8 mouse cellular contexts compared by ENCODE assay signal in genomic region chr11:34008702-34009101, GRCm38 (mm10). TPM values are rescaled to one million over a fixed set of nuclear protein-coding genes. Genes with fewer than 3 reads are reported as not detected.
DNase-seq lines count a peak whose midpoint lies in the region; ATAC-seq lines count a peak whose summit lies in the region.

No protein-coding gene starts in this region.

- no peak overlapping the region for H3K27ac ChIP-seq in hindbrain, embryonic 11.5 days (ENCODE audit: low read depth, low read length)
- H3K27ac ChIP-seq in hindbrain, embryonic 12.5 days = no peak overlapping the region
- peak overlapping the region; percentile 68 for H3K27ac ChIP-seq in liver, embryonic 13.5 days

- no peak overlapping the region for H3K4me3 ChIP-seq in hindbrain, embryonic 11.5 days (ENCODE audit: low read depth, low read length)
- no peak overlapping the region for H3K4me3 ChIP-seq in hindbrain, embryonic 12.5 days
- H3K4me3 ChIP-seq in liver, embryonic 13.5 days (replicated peaks) = peak overlapping the region; percentile 21

- no peaks in the 10 kb centered on the region for H3K27me3 ChIP-seq in hindbrain, embryonic 11.5 days (ENCODE audit: control insufficient read depth, insufficient read depth, low read length)
- no peaks in the 10 kb centered on the region for H3K27me3 ChIP-seq in hindbrain, embryonic 12.5 days
- H3K27me3 ChIP-seq in liver, embryonic 13.5 days = no peaks in the 10 kb centered on the region

- no peak overlapping the region for H3K9ac ChIP-seq in hindbrain, embryonic 11.5 days (ENCODE audit: low read depth, low read length)
- no peak overlapping the region for H3K9ac ChIP-seq in hindbrain, embryonic 12.5 days
- H3K9ac ChIP-seq in liver, embryonic 13.5 days = peak overlapping the region; percentile 46

- no peak overlapping the region for H3K4me2 ChIP-seq in hindbrain, embryonic 11.5 days (replicated peaks; ENCODE audit: low read depth, low read length)
- no peak overlapping the region for H3K4me2 ChIP-seq in hindbrain, embryonic 12.5 days (replicated peaks)
- peak overlapping the region; percentile 63 for H3K4me2 ChIP-seq in liver, embryonic 13.5 days

- no peaks in the 10 kb centered on the region for H3K36me3 ChIP-seq in hindbrain, embryonic 11.5 days (ENCODE audit: control insufficient read depth, insufficient read depth, low read length)
- H3K36me3 ChIP-seq in hindbrain, embryonic 12.5 days = no peaks in the 10 kb centered on the region
- no peaks in the 10 kb centered on the region for H3K36me3 ChIP-seq in liver, embryonic 13.5 days

- ATAC-seq in hindbrain, embryonic 11.5 days (ENCODE audit: low FRiP score) = no peak
- ATAC-seq in hindbrain, embryonic 12.5 days (ENCODE audit: low FRiP score) = no peak
- peak; percentile 45; the same call in 1 of the 2 replicates for ATAC-seq in erythroid progenitor cell, adult 5-6 weeks (replicated peaks; ENCODE audit: low FRiP score, poor library complexity, severe bottlenecking)
- peak; percentile 63 for ATAC-seq in liver, embryonic 13.5 days (ENCODE audit: low read depth)

- 52% methylated on average over 9 of the region's 9 CpGs for WGBS in hindbrain, embryonic 11.5 days
- WGBS in hindbrain, embryonic 12.5 days = 50% methylated on average over 9 of the region's 9 CpGs
- WGBS in liver, embryonic 13.5 days (ENCODE audit: insufficient replicate concordance) = 8% methylated on average over 9 of the region's 9 CpGs

- no peaks in the 10 kb centered on the region for H3K4me1 ChIP-seq in hindbrain, embryonic 11.5 days (replicated peaks; ENCODE audit: control insufficient read depth, insufficient read depth, low read length)
- no peaks in the 10 kb centered on the region for H3K4me1 ChIP-seq in hindbrain, embryonic 12.5 days
- H3K4me1 ChIP-seq in liver, embryonic 13.5 days (replicated peaks) = peaks cover 15% of the 10 kb centered on the region

- peak; percentile 64 for DNase-seq in hindbrain, embryonic 11.5 days (ENCODE audit: low spot score)
- DNase-seq in adrenal gland, postnatal 10 days = peak; percentile 62
- DNase-seq in kidney, adult 9 months = peak; percentile 51
- DNase-seq in liver, embryonic 13.5 days = peak; percentile 46
- peak; percentile 92 for DNase-seq in naive thymus-derived CD4-positive, alpha-beta T cell, adult 2 months (ENCODE audit: low read depth)
- DNase-seq in thymus, adult 18-20 months = peak; percentile 60 to 80

- no peaks in the 10 kb centered on the region for H3K9me3 ChIP-seq in hindbrain, embryonic 11.5 days (ENCODE audit: control insufficient read depth, low read length)
- H3K9me3 ChIP-seq in hindbrain, embryonic 12.5 days (replicated peaks) = no peaks in the 10 kb centered on the region
- no peaks in the 10 kb centered on the region for H3K9me3 ChIP-seq in liver, embryonic 13.5 days (replicated peaks)

RNA-seq across cellular contexts. Expression of gene Kcnip1, which starts 15.8 kb away (rescaled TPM):
- polyA plus RNA-seq in hindbrain, embryonic 11.5 days (2014; fragmentation: Nextera tagmentation; extraction: Ambion mirVana) = 14.4 and 15.5 TPM in 2 replicates
- 31.4 and 32.1 TPM in 2 replicates for polyA plus RNA-seq in hindbrain, embryonic 12.5 days (2016; fragmentation: Nextera tagmentation; extraction: Ambion mirVana)
- total RNA-seq in adrenal gland, postnatal 10 days (2021) = 1 to 10 TPM; 3.9 to 4.8 TPM
- not detected in 2 replicates for total RNA-seq in erythroid progenitor cell, adult 5-6 weeks (2015; ENCODE audit: low replicate concordance)
- total RNA-seq in erythroid progenitor cell, adult 5-6 weeks (2017; ENCODE audit: low replicate concordance) = not detected in 2 replicates
- 0.35 and 0.39 TPM in 2 replicates for polyA plus RNA-seq in liver, embryonic 13.5 days (2015; fragmentation: Nextera tagmentation; extraction: Ambion mirVana)

RNA-seq across cellular contexts. Expression of gene Lcp2, which starts 38.0 kb away (rescaled TPM):
- 2.4 and 2.8 TPM in 2 replicates for polyA plus RNA-seq in hindbrain, embryonic 11.5 days (2014; fragmentation: Nextera tagmentation; extraction: Ambion mirVana)
- polyA plus RNA-seq in hindbrain, embryonic 12.5 days (2016; fragmentation: Nextera tagmentation; extraction: Ambion mirVana) = 1.8 TPM in 2 replicates
- 1 to 10 TPM; 5.0 to 5.5 TPM for total RNA-seq in adrenal gland, postnatal 10 days (2021)
- total RNA-seq in erythroid progenitor cell, adult 5-6 weeks (2015; ENCODE audit: low replicate concordance) = 40.0 and 41.9 TPM in 2 replicates
- 8.9 and 16.0 TPM in 2 replicates for total RNA-seq in erythroid progenitor cell, adult 5-6 weeks (2017; ENCODE audit: low replicate concordance)
- polyA plus RNA-seq in liver, embryonic 13.5 days (2015; fragmentation: Nextera tagmentation; extraction: Ambion mirVana) = 7.5 and 8.8 TPM in 2 replicates

RNA-seq across cellular contexts. Expression of gene Kcnmb1, which starts 45.9 kb away (rescaled TPM):
- polyA plus RNA-seq in hindbrain, embryonic 11.5 days (2014; fragmentation: Nextera tagmentation; extraction: Ambion mirVana) = 0.20 and 0.22 TPM in 2 replicates
- 0.55 and 0.66 TPM in 2 replicates for polyA plus RNA-seq in hindbrain, embryonic 12.5 days (2016; fragmentation: Nextera tagmentation; extraction: Ambion mirVana)
- total RNA-seq in adrenal gland, postnatal 10 days (2021) = under 1 TPM; 0.12 to 0.42 TPM
- not detected in 2 replicates for total RNA-seq in erythroid progenitor cell, adult 5-6 weeks (2015; ENCODE audit: low replicate concordance)
- not detected in 2 replicates for total RNA-seq in erythroid progenitor cell, adult 5-6 weeks (2017; ENCODE audit: low replicate concordance)
- 0.03 TPM in 2 replicates for polyA plus RNA-seq in liver, embryonic 13.5 days (2015; fragmentation: Nextera tagmentation; extraction: Ambion mirVana)

Comparison
In these comparisons a context has a peak if more than half of its experiments do, and no peak if none do; other contexts are left out.
1. ATAC-seq: peak in erythroid progenitor cell, adult 5-6 weeks (single experiment) and liver, embryonic 13.5 days (single experiment); none in hindbrain, embryonic 11.5 days (single experiment) and hindbrain, embryonic 12.5 days (single experiment).
2. RNA of gene Kcnip1, which starts 15.8 kb away (polyA plus RNA-seq): 31.4 to 32.1 TPM in hindbrain, embryonic 12.5 days and 14.4 to 15.5 TPM in hindbrain, embryonic 11.5 days; 0.35 to 0.39 TPM in liver, embryonic 13.5 days; every median in the first group is over 10 times any median in the second.
3. Peak in every context shown above with its lines, with median percentiles within 50 percentile points of each other: DNase-seq.